Mouse (Mus musculus) midbrain, postnatal 0 days (tissue): Measurements from ENCODE around the gene Foxd4. TPM values are rescaled to one million over a fixed set of nuclear protein-coding genes. Genes with fewer than 3 reads are reported as not detected.
A peak's percentile ranks its signal among the peaks of the same experiment; 100 is the strongest.

ENCODE experiments used
- ATAC-seq: fragments of 200-750 bp; cut with Nextera tagmentation; 2 replicates; pipeline ENCODE4 v1.8.0; 2017; ENCODE audit warnings: moderate number of reproducible peaks, mild to moderate bottlenecking, moderate TSS enrichment, moderate library complexity; ENCODE audit not compliant: low FRiP score
- DNase-seq: peaks from one replicate; pipeline ENCODE4 v3.0.0-alpha.2; 2015; ENCODE audit warnings: low spot score
- H3K27ac ChIP-seq: fragments of 300-500 bp; sonication (generic); 2 replicates; pipeline ENCODE4 v1.5.1; 2014; ENCODE audit warnings: low read depth, mild to moderate bottlenecking, low read length, mixed read lengths
- H3K27me3 ChIP-seq: fragments of 300-500 bp; sonication (generic); 2 replicates; pipeline ENCODE4 v1.6.1; 2014; ENCODE audit warnings: low read length, control low read depth, mixed read lengths; ENCODE audit not compliant: insufficient read depth
- H3K36me3 ChIP-seq: fragments of 300-500 bp; sonication (generic); 2 replicates; pipeline ENCODE4 v1.6.1; 2014; ENCODE audit warnings: low read length, control low read depth, mixed read lengths; ENCODE audit not compliant: insufficient read depth
- H3K4me1 ChIP-seq: fragments of 300-500 bp; sonication (generic); 2 replicates; pipeline ENCODE4 v1.6.1; 2014; ENCODE audit warnings: mild to moderate bottlenecking, control low read depth, antibody characterized with exemption, low read length, mixed read lengths; ENCODE audit not compliant: insufficient read depth
- H3K4me2 ChIP-seq: fragments of 300-500 bp; sonication (generic); 2 replicates; pipeline ENCODE4 v1.6.1; 2014; ENCODE audit warnings: low read depth, mild to moderate bottlenecking, low read length, mixed read lengths; ENCODE audit not compliant: poor library complexity, severe bottlenecking
- H3K4me3 ChIP-seq: fragments of 300-500 bp; sonication (generic); 2 replicates; pipeline ENCODE4 v1.5.1; 2014; ENCODE audit warnings: low read depth, mild to moderate bottlenecking, low read length, moderate library complexity
- H3K9ac ChIP-seq: fragments of 300-500 bp; sonication (generic); replicated peaks from 2 replicates; pipeline ENCODE4 v1.6.1; 2014; ENCODE audit warnings: mild to moderate bottlenecking, low read length, moderate library complexity, mixed read lengths; ENCODE audit not compliant: poor library complexity, severe bottlenecking
- H3K9me3 ChIP-seq: fragments of 300-500 bp; sonication (generic); 2 replicates; pipeline ENCODE4 v1.6.1; 2016; ENCODE audit warnings: low read length, control low read depth
- CTCF ChIP-seq: IDR thresholded peaks from 2 replicates; pipeline ENCODE4 v1.5.1; 2016; ENCODE audit warnings: antibody characterized with exemption, mild to moderate bottlenecking
- WGBS: fragments of 180-500 bp; shearing (Covaris S2); extraction: QIAGEN DNeasy Blood & Tissue Kit; methylation state at CpG from one replicate; pipeline ENCODE4 v1.1.7; 2014; 5-methylcytosine and 5-hydroxymethylcytosine counted together
- polyA plus RNA-seq: library from polyadenylated mRNA; unstranded; fragments of >200 nt; fragmentation: Nextera tagmentation; extraction: Ambion mirVana; gene quantifications from 2 replicates; pipeline ENCODE4 v1.2.1, GENCODE M21; 2015
- total RNA-seq: library from RNA; depleted of rRNA; stranded (reverse); fragments of >200 nt; gene quantifications from 2 replicates; pipeline ENCODE4 v1.2.3, GENCODE M21; 2014

Foxd4 gene
- total and polyA plus RNA-seq, 2 experiments from 2014 or later = not detected

DNA sequence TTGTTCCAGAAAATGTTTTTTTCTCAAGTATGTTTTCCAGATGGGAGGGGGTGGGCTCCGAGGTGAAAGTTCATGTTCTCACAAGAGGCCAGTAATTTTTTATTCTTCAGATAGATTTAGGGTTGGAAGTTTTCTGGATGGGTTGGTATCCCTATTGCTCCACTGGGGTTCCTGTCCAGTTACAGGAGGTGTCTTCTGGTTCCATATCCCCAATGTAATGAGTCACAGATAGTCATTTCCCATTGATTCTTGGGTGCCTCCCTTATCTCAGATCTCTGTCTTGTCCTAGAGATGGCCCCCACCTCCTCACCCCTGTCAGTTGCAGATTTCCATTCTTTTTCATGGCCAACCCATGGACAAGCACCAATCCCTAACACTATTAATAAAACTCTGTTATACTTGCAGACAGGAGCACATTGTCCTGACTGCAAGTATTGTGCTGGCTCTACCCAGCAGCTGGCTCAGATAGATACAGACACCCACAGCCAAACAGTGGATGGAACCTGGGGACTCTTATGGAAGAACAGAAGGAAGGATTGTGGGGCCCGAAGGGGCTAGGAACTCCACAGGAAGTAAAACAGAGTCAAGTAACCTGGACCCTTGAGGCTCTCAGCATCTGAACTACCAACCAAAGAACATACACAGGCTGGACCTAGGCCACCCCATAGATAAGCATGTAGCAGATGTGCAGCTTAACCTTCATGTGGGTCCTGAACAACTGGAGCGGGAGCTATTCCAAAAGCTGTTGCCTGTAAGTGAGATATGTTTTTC, 7.6 kb upstream of the Foxd4 start:
- no peak for ATAC-seq
- Histone ChIP-seq H3K27me3 (peaks cover 2% of the 10 kb centered on the region; the same call in 1 of the 2 replicates), H3K4me1 (no peaks in the 10 kb centered on the region), H3K36me3 (no peaks in the 10 kb centered on the region), H3K27ac (no peak overlapping the region), H3K9me3 (no peaks in the 10 kb centered on the region), H3K4me2 (no peak overlapping the region), H3K4me3 (no peak overlapping the region), H3K9ac (no peak overlapping the region)
- 95% methylated on average over 3 of the region's 3 CpGs for WGBS
- no peak for TF ChIP-seq CTCF
- DNase-seq = no peak

DNA sequence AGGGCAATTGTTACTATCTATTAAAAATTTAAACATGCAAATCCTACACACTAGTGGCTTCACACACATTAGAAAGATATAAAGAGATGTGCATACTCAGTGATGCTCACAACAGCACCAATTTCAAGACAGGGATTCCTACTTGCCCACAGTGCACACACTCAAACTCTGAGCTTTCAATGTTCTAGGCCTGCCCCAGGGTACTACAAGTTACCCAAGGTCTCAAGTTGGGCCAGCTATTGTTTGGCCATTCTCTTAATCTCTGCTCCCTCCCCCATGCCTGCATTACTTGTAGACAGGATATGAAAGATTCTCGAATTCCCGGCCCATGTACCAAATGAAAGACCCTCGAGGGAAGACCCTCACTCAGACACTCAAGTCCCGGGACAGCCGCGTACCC, 6.7 kb upstream of the Foxd4 start:
- no peak overlapping the region for H3K4me2 ChIP-seq
- H3K9ac ChIP-seq = no peak overlapping the region
- 92% methylated on average over 6 of the region's 6 CpGs for WGBS
- peaks cover 11% of the 10 kb centered on the region for H3K27me3 ChIP-seq
- no peak for ATAC-seq
- H3K36me3 ChIP-seq = no peaks in the 10 kb centered on the region
- no peak for TF ChIP-seq CTCF
- H3K9me3 ChIP-seq = no peaks in the 10 kb centered on the region
- no peak overlapping the region for H3K27ac ChIP-seq
- H3K4me1 ChIP-seq = no peaks in the 10 kb centered on the region
- DNase-seq = no peak
- no peak overlapping the region for H3K4me3 ChIP-seq

DNA sequence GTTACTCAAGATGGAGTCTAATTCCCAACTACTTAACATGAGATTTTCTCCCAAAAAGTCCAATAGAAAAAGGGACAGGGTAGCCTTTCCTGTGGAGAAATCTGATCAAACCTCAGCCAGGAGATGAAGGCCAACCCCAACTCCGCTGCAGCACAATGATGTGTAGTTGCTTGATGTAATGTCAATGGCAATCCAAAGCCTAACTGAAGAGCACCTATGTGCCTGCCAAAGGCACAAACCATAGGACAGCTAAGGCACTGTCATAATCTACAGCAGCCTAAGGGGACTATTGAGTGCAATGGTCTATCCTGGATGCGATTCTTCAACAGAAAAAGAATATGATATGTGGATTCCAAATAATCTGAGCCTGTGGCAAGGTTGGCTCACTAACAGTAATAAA, 1.8 kb upstream of the Foxd4 start:
- ATAC-seq (no peak), DNase-seq (no peak)
- no peak overlapping the region for H3K27ac ChIP-seq
- peaks cover 6% of the 10 kb centered on the region; the same call in 1 of the 2 replicates for H3K4me1 ChIP-seq
- no peak for TF ChIP-seq CTCF
- no peak overlapping the region for H3K9ac ChIP-seq
- H3K9me3 ChIP-seq = no peaks in the 10 kb centered on the region
- no peaks in the 10 kb centered on the region for H3K36me3 ChIP-seq
- 64% methylated on average over 2 of the region's 2 CpGs for WGBS
- no peak overlapping the region for H3K4me2 ChIP-seq
- no peak overlapping the region for H3K4me3 ChIP-seq
- peaks cover 46% of the 10 kb centered on the region for H3K27me3 ChIP-seq

DNA sequence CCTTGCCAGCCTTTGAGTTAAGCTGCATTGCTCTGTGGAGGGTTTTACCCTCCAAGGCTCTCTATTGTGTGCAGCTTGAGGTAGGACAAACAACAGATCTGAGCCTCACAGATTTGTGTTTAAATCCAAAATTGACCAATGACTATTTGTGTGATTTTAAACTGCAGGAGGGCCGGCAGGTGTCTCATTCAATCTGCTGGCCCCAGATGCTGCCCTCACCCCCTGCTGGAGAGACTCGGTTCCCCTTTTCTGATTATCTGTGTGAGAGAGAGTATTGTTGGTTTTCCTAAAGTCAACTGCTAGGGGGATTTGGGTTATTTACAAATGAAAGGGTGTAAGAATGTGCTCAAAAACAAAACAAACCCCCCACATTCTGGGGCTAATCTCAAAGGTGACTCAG, 1.3 kb upstream of the Foxd4 start:
- Histone ChIP-seq H3K27me3 (peaks cover 51% of the 10 kb centered on the region), H3K4me2 (no peak overlapping the region), H3K27ac (no peak overlapping the region), H3K9me3 (no peaks in the 10 kb centered on the region), H3K9ac (no peak overlapping the region), H3K4me1 (peaks cover 9% of the 10 kb centered on the region; the same call in 1 of the 2 replicates), H3K4me3 (no peak overlapping the region), H3K36me3 (no peaks in the 10 kb centered on the region)
- ATAC-seq (no peak), DNase-seq (no peak)
- TF ChIP-seq CTCF = no peak
- 10% methylated on average over 2 of the region's 2 CpGs for WGBS

DNA sequence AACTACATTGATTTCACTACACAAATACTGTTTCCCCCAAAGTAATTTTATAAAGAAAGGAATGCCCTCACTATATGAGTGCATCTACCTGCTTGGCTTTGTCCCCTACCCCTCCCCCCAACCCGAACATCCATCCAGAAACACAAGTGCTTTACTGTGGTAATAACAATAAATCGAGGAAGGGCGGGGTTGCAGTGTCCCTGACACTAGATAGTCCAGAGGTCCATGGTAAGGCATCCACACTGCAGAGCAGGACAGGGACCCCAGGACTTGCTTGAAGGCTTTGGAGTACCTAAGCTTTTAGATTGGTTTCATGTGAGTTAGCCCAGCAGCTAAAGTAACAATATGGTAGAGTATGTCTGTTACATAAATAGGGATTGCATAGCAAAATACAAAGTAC, 669 bp upstream of the Foxd4 start:
- TF ChIP-seq CTCF = no peak
- 6% methylated on average over 3 of the region's 3 CpGs for WGBS
- no peak overlapping the region for H3K9ac ChIP-seq
- no peak overlapping the region for H3K4me3 ChIP-seq
- H3K27me3 ChIP-seq = peaks cover 57% of the 10 kb centered on the region
- H3K27ac ChIP-seq = no peak overlapping the region
- ATAC-seq (no peak), DNase-seq (no peak)
- H3K4me2 ChIP-seq = no peak overlapping the region
- peaks cover 10% of the 10 kb centered on the region; the same call in 1 of the 2 replicates for H3K4me1 ChIP-seq
- H3K36me3 ChIP-seq = no peaks in the 10 kb centered on the region
- no peaks in the 10 kb centered on the region for H3K9me3 ChIP-seq

DNA sequence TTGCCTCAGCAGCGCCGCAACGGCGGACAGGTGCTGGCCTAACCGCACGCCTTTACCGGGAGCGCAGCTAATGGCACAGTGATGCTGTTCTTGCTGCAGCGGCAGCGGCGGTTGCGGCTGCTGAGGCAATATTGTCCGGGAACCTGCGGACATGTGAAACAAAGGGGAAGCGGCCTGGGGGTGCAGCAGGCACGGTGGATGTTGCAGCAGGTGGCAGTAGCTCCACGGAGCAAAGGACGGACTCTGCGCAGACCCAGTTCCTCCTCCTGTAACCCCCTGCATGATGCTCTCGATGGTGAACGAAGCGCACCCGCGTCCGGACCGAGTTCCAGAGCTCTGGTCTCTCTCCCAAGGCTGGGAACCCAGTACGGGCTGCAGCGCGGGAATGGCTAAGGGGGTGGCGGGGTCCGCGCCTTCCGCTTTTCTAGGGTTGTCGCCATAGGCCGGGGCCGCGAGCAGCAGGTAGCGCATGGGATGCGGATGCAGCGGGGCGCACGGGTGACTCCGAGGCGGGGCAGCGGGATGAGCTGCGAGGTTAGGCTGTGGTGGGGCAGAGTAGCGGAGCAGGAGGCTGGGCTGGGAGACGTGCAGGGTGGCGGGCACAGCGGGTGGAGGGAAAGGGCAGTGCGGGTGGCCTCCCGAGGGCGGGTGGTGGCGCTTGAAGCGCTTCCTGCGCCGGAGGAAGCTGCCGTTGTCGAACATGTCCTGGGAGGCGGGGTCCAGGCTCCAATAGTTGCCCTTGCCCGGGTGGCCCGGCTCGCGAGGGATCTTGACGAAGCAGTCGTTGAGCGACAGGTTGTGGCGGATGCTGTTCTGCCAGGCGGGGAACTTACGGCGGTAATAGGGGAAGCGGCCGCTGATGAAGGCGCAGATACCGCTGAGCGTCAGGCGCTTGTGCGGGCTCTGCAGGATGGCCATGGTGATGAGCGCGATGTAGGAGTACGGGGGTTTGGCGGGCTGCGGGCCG, 1.1 kb downstream of the Foxd4 start:
- no peak for DNase-seq
- no peak overlapping the region for H3K27ac ChIP-seq
- H3K36me3 ChIP-seq = no peaks in the 10 kb centered on the region
- TF ChIP-seq CTCF = no peak
- no peak overlapping the region for H3K9ac ChIP-seq
- H3K4me2 ChIP-seq = peak overlapping the region; percentile 54
- peak overlapping the region; percentile 31 for H3K4me3 ChIP-seq
- peaks cover 10% of the 10 kb centered on the region; the same call in 1 of the 2 replicates for H3K4me1 ChIP-seq
- WGBS = under 1% methylated on average over 79 of the region's 84 CpGs
- H3K27me3 ChIP-seq = peaks cover 69% of the 10 kb centered on the region
- peak; percentile 47 for ATAC-seq
- no peaks in the 10 kb centered on the region for H3K9me3 ChIP-seq
